Mouse (Mus musculus) CH12.LX (cell line): Measurements from ENCODE around the gene Glyctk.

Experiments used
- CTCF ChIP-seq, 2 experiments: IDR thresholded peaks in 1 of 2; conservative IDR thresholded peaks in 1 of 2; 2 replicates each; pipeline ENCODE4 v1.5.1; 2011 to 2012; ENCODE audit warnings: low read depth in 2 of 2, low read length in 2 of 2, improper control_type of control experiment in 1 of 2, inconsistent platforms in 1 of 2, mild to moderate bottlenecking in 1 of 2, moderate library complexity in 1 of 2
- MAX ChIP-seq: IDR thresholded peaks from 2 replicates; pipeline ENCODE4 v1.6.1; 2011; ENCODE audit warnings: low read length, improper control_type of control experiment
- POLR2A ChIP-seq: IDR thresholded peaks from 2 replicates; pipeline ENCODE4 v1.6.1; 2011; ENCODE audit warnings: low read depth, mild to moderate bottlenecking, improper control_type of control experiment, low read length
- SIN3A ChIP-seq: IDR thresholded peaks from 2 replicates; pipeline ENCODE4 v1.6.1; 2012; ENCODE audit warnings: low read length, improper control_type of control experiment, inconsistent platforms
- TBP ChIP-seq: conservative IDR thresholded peaks from 2 replicates; pipeline ENCODE4 v1.6.1; 2011; ENCODE audit warnings: low read depth, low read length, improper control_type of control experiment
- ZC3H11A ChIP-seq: IDR thresholded peaks from 2 replicates; pipeline ENCODE4 v1.6.1; 2012; ENCODE audit warnings: low read depth, mild to moderate bottlenecking, inconsistent platforms, low read length, improper control_type of control experiment
- ZNF384 ChIP-seq: IDR thresholded peaks from 2 replicates; pipeline ENCODE4 v1.6.1; 2012; ENCODE audit warnings: low read depth, low read length, improper control_type of control experiment, inconsistent platforms

DNA sequence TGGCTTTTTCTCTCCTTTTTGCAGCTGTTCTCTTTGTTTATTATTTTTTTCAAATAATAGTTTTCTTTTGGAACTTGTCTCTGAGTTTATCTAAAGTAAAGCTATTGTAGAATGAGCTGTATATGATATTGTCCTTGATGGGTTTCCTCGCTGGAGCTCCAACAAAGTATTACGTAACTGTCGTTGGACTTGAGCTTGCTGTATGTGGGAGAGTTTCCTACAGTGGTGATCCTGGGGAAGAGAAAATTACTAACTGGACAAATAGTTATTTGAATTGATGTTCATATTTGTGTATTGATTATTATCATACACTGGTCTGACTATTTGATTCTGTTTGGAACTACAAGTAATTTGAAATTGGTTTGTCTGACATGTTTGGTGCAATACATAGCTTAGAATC lies 14.6 kb upstream of the Glyctk start:
- no peak for TF ChIP-seq ZNF384
- TF ChIP-seq CTCF (conservative IDR thresholded peaks at IDR 0.05 in 1 of 2, IDR thresholded peaks at IDR 0.05 in 1 of 2; ENCODE audit: low read depth in 2 of 2, low read length in 2 of 2) = no peak
- TF ChIP-seq TBP = no peak
- no peak for TF ChIP-seq POLR2A
- TF ChIP-seq SIN3A = no peak
- TF ChIP-seq ZC3H11A = no peak
- no peak for TF ChIP-seq MAX
